Mouse (Mus musculus) olfactory bulb, adult 2 months (tissue): ENCODE measurements around the gene Vps18. TPM values are rescaled to one million over a fixed set of nuclear protein-coding genes. Genes with fewer than 3 reads are reported as not detected.
A peak's percentile ranks its signal among the peaks of the same experiment; 100 is the strongest.

Experiments
- H3K27ac ChIP-seq: fragments of 200-500 bp; 2 replicates; pipeline ENCODE4 v1.5.1; 2012; ENCODE audit warnings: low read depth, low read length; ENCODE audit not compliant: insufficient read depth
- H3K4me1 ChIP-seq: fragments of 200-500 bp; 2 replicates; pipeline ENCODE4 v1.6.1; 2012; ENCODE audit warnings: low read length; ENCODE audit not compliant: control insufficient read depth, insufficient read depth
- H3K4me3 ChIP-seq: fragments of 200-500 bp; 2 replicates; pipeline ENCODE4 v1.5.1; 2012; ENCODE audit warnings: mild to moderate bottlenecking, low read depth, low read length, moderate library complexity; ENCODE audit not compliant: insufficient read depth
- CTCF ChIP-seq: fragments of 200-500 bp; IDR thresholded peaks from 2 replicates; pipeline ENCODE4 v1.5.1; 2012; ENCODE audit warnings: low read depth, mild to moderate bottlenecking, low read length, moderate library complexity; ENCODE audit not compliant: insufficient read depth
- POLR2A ChIP-seq: fragments of 200-500 bp; IDR thresholded peaks from 2 replicates; pipeline ENCODE4 v1.6.1; 2012; ENCODE audit warnings: mild to moderate bottlenecking, low read depth, low read length, moderate library complexity; ENCODE audit not compliant: insufficient read depth
- WGBS: fragments of 180-500 bp; shearing (Covaris S2); methylation state at CpG from one replicate; pipeline ENCODE4 v1.1.7; 2018; 5-methylcytosine and 5-hydroxymethylcytosine counted together
- polyA plus RNA-seq: library from polyadenylated mRNA; stranded (reverse); fragments of >200 nt; gene quantifications from 2 replicates; pipeline ENCODE4 v1.2.4, GENCODE M21; 2012; ENCODE audit warnings: low replicate concordance; ENCODE audit not compliant: missing spikeins, insufficient read depth, insufficient read length

The Vps18 gene
- polyA plus RNA-seq, 1 experiment: not detected

DNA sequence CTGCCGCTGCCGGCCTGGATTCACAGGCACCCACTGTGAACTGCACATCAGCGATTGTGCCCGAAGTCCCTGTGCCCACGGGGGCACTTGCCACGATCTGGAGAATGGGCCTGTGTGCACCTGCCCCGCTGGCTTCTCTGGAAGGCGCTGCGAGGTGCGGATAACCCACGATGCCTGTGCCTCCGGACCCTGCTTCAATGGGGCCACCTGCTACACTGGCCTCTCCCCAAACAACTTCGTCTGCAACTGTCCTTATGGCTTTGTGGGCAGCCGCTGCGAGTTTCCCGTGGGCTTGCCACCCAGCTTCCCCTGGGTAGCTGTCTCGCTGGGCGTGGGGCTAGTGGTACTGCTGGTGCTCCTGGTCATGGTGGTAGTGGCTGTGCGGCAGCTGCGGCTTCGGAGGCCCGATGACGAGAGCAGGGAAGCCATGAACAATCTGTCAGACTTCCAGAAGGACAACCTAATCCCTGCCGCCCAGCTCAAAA is 43.7 kb downstream of the Vps18 start:
- Histone ChIP-seq H3K4me1 (peaks cover 7% of the 10 kb centered on the region), H3K4me3 (no peak overlapping the region), H3K27ac (no peak overlapping the region)
- no peak for TF ChIP-seq CTCF
- TF ChIP-seq POLR2A: no peak
- WGBS: 86% methylated on average over 24 of the region's 24 CpGs

- H3K4me1 ChIP-seq: peaks cover 5% of the 10 kb centered on the region
- H3K27ac ChIP-seq: no peak overlapping the region
- 87% methylated on average over 1 of the region's 1 CpGs for WGBS
- no peak overlapping the region for H3K4me3 ChIP-seq
- TF ChIP-seq POLR2A (no peak), CTCF (no peak)
Measured at GRCm38 (mm10) chr2:119334135-119334534, 45.6 kb downstream of the Vps18 start.

- Histone ChIP-seq H3K27ac (no peak overlapping the region), H3K4me3 (no peak overlapping the region), H3K4me1 (peaks cover 5% of the 10 kb centered on the region)
- 90% methylated on average over 7 of the region's 7 CpGs for WGBS
- TF ChIP-seq POLR2A (no peak), CTCF (no peak)
Measured at GRCm38 (mm10) chr2:119334964-119335525, 46.5 kb downstream of the Vps18 start.

GRCm38 (mm10) chr2:119335535-119335934 is 47.0 kb downstream of the Vps18 start:
- no peak overlapping the region for H3K4me3 ChIP-seq
- TF ChIP-seq CTCF (no peak), POLR2A (no peak)
- no peak overlapping the region for H3K27ac ChIP-seq
- H3K4me1 ChIP-seq: peaks cover 5% of the 10 kb centered on the region
- WGBS: 100% methylated on average over 1 of the region's 1 CpGs

- H3K27ac ChIP-seq: no peak overlapping the region
- TF ChIP-seq POLR2A (no peak), CTCF (no peak)
- H3K4me1 ChIP-seq: peaks cover 5% of the 10 kb centered on the region
- no peak overlapping the region for H3K4me3 ChIP-seq
- WGBS: 78% methylated on average over 2 of the region's 2 CpGs
Measured at GRCm38 (mm10) chr2:119336002-119336401, 47.5 kb downstream of the Vps18 start.

GRCm38 (mm10) chr2:119336470-119336869 is 47.9 kb downstream of the Vps18 start:
- Histone ChIP-seq H3K4me1 (peaks cover 5% of the 10 kb centered on the region), H3K27ac (no peak overlapping the region), H3K4me3 (no peak overlapping the region)
- 82% methylated on average over 10 of the region's 10 CpGs for WGBS
- TF ChIP-seq CTCF (no peak), POLR2A (no peak)

DNA sequence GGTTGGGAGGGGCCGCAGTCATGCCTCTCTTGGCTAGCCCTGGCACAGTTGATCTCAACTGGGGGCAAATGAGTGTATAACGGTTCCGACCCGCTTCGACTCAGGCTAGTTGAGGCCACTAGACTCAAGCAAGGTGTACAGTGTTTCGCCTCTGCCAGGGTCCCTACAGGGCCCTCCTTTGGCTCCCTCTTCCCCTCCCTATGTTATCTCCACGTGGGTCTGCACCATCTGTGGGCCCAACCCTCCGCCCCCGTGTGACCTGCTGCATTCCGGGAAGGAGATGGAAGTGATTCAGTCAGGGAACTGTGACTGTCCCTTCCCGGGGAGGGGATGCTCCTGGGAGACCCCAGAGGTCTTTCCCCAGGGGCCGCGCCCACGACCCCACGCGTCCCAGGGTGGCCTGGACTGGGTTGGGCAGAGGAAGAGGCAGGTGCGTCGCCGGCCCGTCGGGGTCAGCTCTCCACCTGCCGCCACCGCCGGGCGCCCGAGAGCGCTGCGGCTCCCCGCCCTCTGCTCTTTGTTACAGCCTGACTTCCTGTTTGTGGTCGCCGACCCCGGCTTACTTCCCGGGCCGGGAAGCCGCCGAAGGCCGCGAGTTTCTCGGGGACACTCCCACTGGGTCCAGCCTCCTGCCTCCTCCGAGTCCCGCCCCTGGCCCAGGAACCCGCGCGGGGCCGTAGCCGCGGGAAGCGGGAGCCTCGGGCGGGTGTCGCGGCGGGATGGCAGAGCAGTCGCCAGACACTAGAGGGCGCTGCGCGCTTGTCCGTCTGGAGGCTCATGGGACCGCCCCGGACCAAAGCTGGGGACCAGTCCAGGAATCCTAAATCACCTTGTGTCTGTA is 49.1 kb downstream of the Vps18 start:
- no peak for TF ChIP-seq POLR2A
- peak; percentile 71 for TF ChIP-seq CTCF
- WGBS: 8% methylated on average over 60 of the region's 60 CpGs
- peaks cover 5% of the 10 kb centered on the region for H3K4me1 ChIP-seq
- H3K27ac ChIP-seq: no peak overlapping the region
- H3K4me3 ChIP-seq: peak overlapping the region; percentile 61

DNA sequence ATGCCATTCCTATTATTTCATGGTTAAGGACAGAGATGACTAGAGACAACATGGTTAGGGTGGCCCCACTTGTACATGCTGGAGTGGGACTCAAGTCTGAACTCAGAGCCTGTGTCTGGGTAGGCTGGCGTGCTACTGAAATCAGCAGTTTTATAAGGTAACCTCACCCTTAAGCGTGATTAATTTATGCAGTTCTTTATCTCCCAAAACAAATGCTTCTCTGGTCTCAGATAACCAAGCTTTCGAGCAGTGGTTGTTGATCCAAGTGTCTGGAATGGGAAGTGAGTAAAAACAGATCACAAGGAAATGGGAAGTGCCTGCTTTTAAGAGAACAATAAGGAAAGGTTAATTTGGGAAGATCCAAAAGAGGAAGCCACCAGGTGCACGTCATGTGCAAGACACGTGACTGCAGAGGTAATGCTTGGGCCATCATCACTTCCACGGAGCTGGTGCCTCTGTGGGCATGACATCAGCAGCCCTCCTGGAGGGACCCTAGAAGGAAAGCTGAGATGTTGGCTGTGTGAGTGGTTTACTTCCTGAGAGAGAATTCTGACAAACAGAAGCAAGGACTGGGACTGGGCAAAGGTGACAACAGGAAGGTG is 56.1 kb downstream of the Vps18 start:
- Histone ChIP-seq H3K27ac (no peak overlapping the region), H3K4me3 (no peak overlapping the region), H3K4me1 (no peaks in the 10 kb centered on the region)
- WGBS: 50% methylated on average over 6 of the region's 6 CpGs
- TF ChIP-seq CTCF (no peak), POLR2A (no peak)

Other genes starting within 250 kb of the Vps18 start
- gene Knl1, start 241.6 kb upstream of the Vps18 start, polyA plus RNA-seq: not detected in 2 replicates
- gene Rad51, start 175.9 kb upstream of the Vps18 start, polyA plus RNA-seq: not detected in 2 replicates
- gene Rmdn3, start 131.7 kb upstream of the Vps18 start, polyA plus RNA-seq: not detected in 2 replicates
- not detected in 2 replicates for gene Gchfr, start 121.0 kb upstream of the Vps18 start, polyA plus RNA-seq
- gene Gm14137, start 114.2 kb upstream of the Vps18 start, polyA plus RNA-seq: not detected in 2 replicates
- not detected in 2 replicates for gene Zfyve19, start 80.1 kb upstream of the Vps18 start, polyA plus RNA-seq
- not detected in 2 replicates for gene Dnajc17, start 79.9 kb upstream of the Vps18 start, polyA plus RNA-seq
- not detected in 2 replicates for gene Ppp1r14d, start 58.8 kb upstream of the Vps18 start, polyA plus RNA-seq
- not detected in 2 replicates for gene Spint1, start 51.4 kb upstream of the Vps18 start, polyA plus RNA-seq
- not detected in 2 replicates for gene Rhov, start 17.5 kb upstream of the Vps18 start, polyA plus RNA-seq
- gene Dll4, start 37.0 kb downstream of the Vps18 start, polyA plus RNA-seq: not detected in 2 replicates
- gene Chac1, start 62.5 kb downstream of the Vps18 start, polyA plus RNA-seq: not detected in 2 replicates
- not detected in 2 replicates for gene Ino80, start 188.9 kb downstream of the Vps18 start, polyA plus RNA-seq